Mouse (Mus musculus) heart, postnatal 0 days (tissue): ENCODE measurements around the gene Prrt4.

Experiments used
- CTCF ChIP-seq: IDR thresholded peaks from 2 replicates; pipeline ENCODE4 v1.5.1; 2016; ENCODE audit warnings: antibody characterized with exemption, control low read depth, low read depth
- EP300 ChIP-seq: IDR thresholded peaks from 2 replicates; pipeline ENCODE4 v1.6.1; 2016; ENCODE audit warnings: antibody characterized with exemption, low read depth

GRCm38 (mm10) chr6:29143608-29144007, 35.8 kb downstream of the Prrt4 start:
- TF ChIP-seq CTCF (peak; percentile 75), EP300 (no peak)
